Comparison of ENCODE assay signal across 10 mouse cellular contexts in genomic region chr7:115453713-115454073, GRCm38 (mm10).
A peak's percentile ranks its signal among the peaks of the same experiment; 100 is the strongest.
DNase-seq lines count a peak whose midpoint lies in the region; ATAC-seq and TF ChIP-seq lines count a peak whose summit lies in the region.
"Had no signal": no experiment of that assay in that cellular context is flagged by ENCODE, and none has a peak within 500 bp of the region (broad histone marks: within the 10 kb centered on the region; RNA-seq: fewer than 3 reads in every experiment).

No protein-coding gene starts in this region.

- no peak overlapping the region for H3K4me2 ChIP-seq in hindbrain, embryonic 11.5 days (replicated peaks; ENCODE audit: low read depth, low read length)

- TF ChIP-seq POLR2A in testis, adult 2 months (IDR thresholded peaks at IDR 0.05; ENCODE audit: control insufficient read depth, low read depth, low read length), result no peak

- H3K9me3 ChIP-seq in hindbrain, embryonic 10.5 days, result no peaks in the 10 kb centered on the region
- H3K9me3 ChIP-seq in hindbrain, embryonic 11.5 days (ENCODE audit: control insufficient read depth, low read length), result no peaks in the 10 kb centered on the region

- no peak overlapping the region for H3K9ac ChIP-seq in hindbrain, embryonic 11.5 days (ENCODE audit: low read depth, low read length)

- no peak for TF ChIP-seq CTCF in testis, adult 2 months (IDR thresholded peaks at IDR 0.05; ENCODE audit: control insufficient read depth, insufficient read depth, insufficient replicate concordance, low read depth, low read length)

- no peaks in the 10 kb centered on the region for H3K36me3 ChIP-seq in hindbrain, embryonic 10.5 days
- no peaks in the 10 kb centered on the region for H3K36me3 ChIP-seq in hindbrain, embryonic 11.5 days (ENCODE audit: control insufficient read depth, insufficient read depth, low read length)
- no peaks in the 10 kb centered on the region for H3K36me3 ChIP-seq in testis, adult 2 months (ENCODE audit: control insufficient read depth, insufficient read depth, low read length)

- no peak for ATAC-seq in hindbrain, embryonic 11.5 days (ENCODE audit: low FRiP score)

- H3K4me3 ChIP-seq in hindbrain, embryonic 10.5 days, result peak overlapping the region; percentile 42
- no peak overlapping the region for H3K4me3 ChIP-seq in hindbrain, embryonic 11.5 days (ENCODE audit: low read depth, low read length)
- H3K4me3 ChIP-seq in testis, adult 2 months (ENCODE audit: control insufficient read depth, low read depth, low read length), result peak overlapping the region; percentile 76

- peaks cover 22% of the 10 kb centered on the region for H3K4me1 ChIP-seq in hindbrain, embryonic 10.5 days (replicated peaks)
- no peaks in the 10 kb centered on the region for H3K4me1 ChIP-seq in hindbrain, embryonic 11.5 days (replicated peaks; ENCODE audit: control insufficient read depth, insufficient read depth, low read length)
- H3K4me1 ChIP-seq in testis, adult 2 months (ENCODE audit: control insufficient read depth, insufficient read depth, low read length), result peaks cover 8% of the 10 kb centered on the region

- WGBS in hindbrain, embryonic 10.5 days, result 52% methylated on average over 7 of the region's 7 CpGs
- 49% methylated on average over 7 of the region's 7 CpGs for WGBS in hindbrain, embryonic 11.5 days

- H3K27me3 ChIP-seq in hindbrain, embryonic 10.5 days (ENCODE audit: insufficient read depth, poor library complexity, severe bottlenecking), result peaks cover 13% of the 10 kb centered on the region
- no peaks in the 10 kb centered on the region for H3K27me3 ChIP-seq in hindbrain, embryonic 11.5 days (ENCODE audit: control insufficient read depth, insufficient read depth, low read length)
- H3K27me3 ChIP-seq in testis, adult 2 months (ENCODE audit: control insufficient read depth, insufficient read depth, low read length), result no peaks in the 10 kb centered on the region

- peak overlapping the region; percentile 83 for H3K27ac ChIP-seq in hindbrain, embryonic 10.5 days
- no peak overlapping the region for H3K27ac ChIP-seq in hindbrain, embryonic 11.5 days (ENCODE audit: low read depth, low read length)
- H3K27ac ChIP-seq in testis, adult 2 months (ENCODE audit: control insufficient read depth, insufficient read depth, low read depth, low read length), result no peak overlapping the region

- DNase-seq in hindbrain, embryonic 10.5 days (ENCODE audit: low spot score), result no peak
- no peak for DNase-seq in hindbrain, embryonic 11.5 days (ENCODE audit: low spot score)
- DNase-seq in testis, postnatal 10 days (ENCODE audit: low spot score), result no peak
- peak; percentile 35 for DNase-seq in hindlimb bud, embryonic 11.5 days (ENCODE audit: extremely low spot score, low read depth, low spot score)
- no peak for DNase-seq in retina, embryonic 14.5 days (ENCODE audit: low spot score)
- DNase-seq in natural killer cell, adult 2 months (ENCODE audit: low spot score in 2 of 2), result no peak
- DNase-seq in left cerebral cortex, adult 8-10 months (ENCODE audit: low spot score in 2 of 2), result no peak
- DNase-seq: cerebellum, adult 11-12 months; right cerebral cortex, postnatal 25 days had no signal
